Mouse (Mus musculus) retina, postnatal 7 days (tissue): ENCODE data around the gene Tnfrsf4.

Source experiments
- DNase-seq: peaks from one replicate; pipeline ENCODE4 v3.0.0-alpha.2; 2012; ENCODE audit warnings: low read depth, low spot score

Gene Tnfrsf4

GRCm38 (mm10) chr4:156013637-156014036, at the start of gene Tnfrsf4:
Gene Tnfrsf4 (plus strand): TSS chr4:156013843.
- DNase-seq, result no peak

GRCm38 (mm10) chr4:155964396-155964795, 49.2 kb upstream of the Tnfrsf4 start:
- DNase-seq, result no peak

- DNase-seq, result no peak
Measured at GRCm38 (mm10) chr4:155969043-155969653, 44.5 kb upstream of the Tnfrsf4 start.

- peak; percentile 31 for DNase-seq
Measured at GRCm38 (mm10) chr4:155970286-155970685, 43.4 kb upstream of the Tnfrsf4 start.

- DNase-seq, result no peak
Measured at GRCm38 (mm10) chr4:155972651-155973050, 41.0 kb upstream of the Tnfrsf4 start.

GRCm38 (mm10) chr4:155973239-155973638, 40.4 kb upstream of the Tnfrsf4 start:
- DNase-seq, result no peak

- DNase-seq, result no peak
Measured at GRCm38 (mm10) chr4:155981436-155982082, 32.1 kb upstream of the Tnfrsf4 start.

- DNase-seq, result no peak
Measured at GRCm38 (mm10) chr4:155983788-155984187, 29.9 kb upstream of the Tnfrsf4 start.

- no peak for DNase-seq
Measured at GRCm38 (mm10) chr4:155991211-155991907, 22.3 kb upstream of the Tnfrsf4 start.

GRCm38 (mm10) chr4:155991908-155992230, 21.8 kb upstream of the Tnfrsf4 start:
- no peak for DNase-seq

GRCm38 (mm10) chr4:155992241-155992905, 21.3 kb upstream of the Tnfrsf4 start, which contains the start of the genes B3galt6 and Sdf4:
Gene B3galt6 (minus strand): TSS chr4:155992649.
Gene Sdf4 (plus strand): TSS chr4:155992872.
- peak; percentile 93 for DNase-seq

GRCm38 (mm10) chr4:155992906-155993547, 20.6 kb upstream of the Tnfrsf4 start:
- peak; percentile 96 for DNase-seq

GRCm38 (mm10) chr4:155993606-155994005, 20.0 kb upstream of the Tnfrsf4 start:
- DNase-seq, result no peak

GRCm38 (mm10) chr4:156004109-156004508, 9.5 kb upstream of the Tnfrsf4 start:
- no peak for DNase-seq

- DNase-seq, result no peak
Measured at GRCm38 (mm10) chr4:156008369-156008768, 5.3 kb upstream of the Tnfrsf4 start.

- DNase-seq, result no peak
Measured at GRCm38 (mm10) chr4:156014436-156014835, 793 bp downstream of the Tnfrsf4 start.

- DNase-seq, result no peak
Measured at GRCm38 (mm10) chr4:156019771-156020170, 6.1 kb downstream of the Tnfrsf4 start.

- DNase-seq, result no peak
Measured at GRCm38 (mm10) chr4:156021381-156021780, 7.7 kb downstream of the Tnfrsf4 start.

GRCm38 (mm10) chr4:156021942-156022419, 8.3 kb downstream of the Tnfrsf4 start:
- DNase-seq, result no peak

- no peak for DNase-seq
Measured at GRCm38 (mm10) chr4:156023520-156023919, 9.9 kb downstream of the Tnfrsf4 start.

GRCm38 (mm10) chr4:156024184-156024583, 10.5 kb downstream of the Tnfrsf4 start:
- no peak for DNase-seq

GRCm38 (mm10) chr4:156026013-156026412, 12.4 kb downstream of the Tnfrsf4 start, which contains the start of gene Tnfrsf18:
Gene Tnfrsf18 (plus strand): TSS chr4:156026164.
- no peak for DNase-seq
